Mouse (Mus musculus) left cerebral cortex, adult 18-20 months (tissue): Measurements from ENCODE around the gene Sp8. TPM values are rescaled to one million over a fixed set of nuclear protein-coding genes. Genes with fewer than 3 reads are reported as not detected.

Experiments
- DNase-seq, 2 experiments: peaks; one replicate each; pipeline ENCODE4 v3.0.0; 2021 to 2022; ENCODE audit warnings: low spot score in 2 of 2, mixed read lengths in 1 of 2
- total RNA-seq, 2 experiments: library from RNA; stranded (reverse); gene quantifications; 2 replicates each; pipeline ENCODE4 v1.2.3; 2021

Sp8 gene
- total RNA-seq, 2 experiments from 2014 or later: 1.7 to 1.9 TPM

DNA sequence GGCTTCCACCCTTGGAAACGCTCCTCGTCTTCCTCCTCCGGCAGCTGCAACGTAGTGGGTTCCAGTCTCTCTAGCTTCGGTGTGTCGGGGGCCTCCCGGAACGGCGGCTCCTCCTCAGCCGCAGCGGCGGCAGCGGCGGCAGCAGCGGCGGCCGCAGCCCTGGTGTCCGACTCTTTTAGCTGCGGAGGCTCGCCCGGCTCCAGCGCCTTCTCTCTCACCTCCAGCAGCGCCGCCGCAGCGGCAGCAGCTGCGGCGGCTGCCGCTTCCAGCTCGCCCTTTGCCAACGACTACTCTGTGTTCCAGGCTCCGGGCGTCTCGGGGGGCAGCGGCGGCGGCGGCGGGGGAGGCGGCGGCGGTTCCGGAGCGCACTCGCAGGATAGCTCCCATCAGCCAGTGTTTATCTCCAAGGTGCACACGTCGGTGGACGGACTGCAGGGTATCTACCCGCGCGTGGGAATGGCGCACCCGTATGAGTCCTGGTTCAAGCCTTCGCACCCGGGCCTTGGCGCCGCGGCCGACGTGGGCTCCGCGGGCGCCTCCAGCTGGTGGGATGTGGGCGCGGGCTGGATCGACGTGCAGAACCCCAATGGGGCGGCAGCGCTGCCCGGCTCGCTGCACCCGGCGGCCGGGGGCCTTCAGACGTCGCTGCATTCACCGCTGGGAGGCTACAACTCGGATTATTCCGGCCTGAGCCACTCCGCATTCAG is 2.5 kb downstream of the Sp8 start:
- DNase-seq: no peak

DNA sequence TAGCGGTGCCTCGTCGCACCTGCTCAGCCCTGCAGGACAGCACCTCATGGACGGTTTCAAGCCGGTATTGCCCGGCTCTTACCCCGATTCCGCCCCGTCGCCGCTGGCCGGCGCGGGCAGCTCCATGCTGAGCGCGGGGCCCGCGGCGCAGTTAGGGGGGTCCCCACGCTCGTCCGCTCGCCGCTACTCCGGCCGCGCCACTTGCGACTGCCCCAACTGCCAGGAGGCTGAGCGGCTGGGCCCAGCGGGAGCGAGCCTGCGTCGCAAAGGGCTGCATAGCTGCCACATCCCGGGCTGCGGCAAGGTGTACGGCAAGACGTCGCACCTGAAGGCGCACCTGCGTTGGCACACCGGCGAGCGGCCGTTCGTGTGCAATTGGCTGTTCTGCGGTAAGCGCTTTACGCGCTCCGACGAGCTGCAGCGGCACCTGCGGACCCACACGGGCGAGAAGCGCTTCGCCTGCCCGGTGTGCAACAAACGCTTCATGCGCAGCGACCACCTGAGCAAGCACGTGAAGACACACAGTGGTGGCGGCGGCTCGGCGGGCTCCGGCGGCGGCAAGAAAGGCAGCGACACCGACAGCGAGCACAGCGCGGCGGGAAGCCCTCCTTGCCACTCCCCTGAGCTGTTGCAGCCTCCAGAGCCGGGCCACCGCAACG is 3.2 kb downstream of the Sp8 start:
- DNase-seq: no peak

DNA sequence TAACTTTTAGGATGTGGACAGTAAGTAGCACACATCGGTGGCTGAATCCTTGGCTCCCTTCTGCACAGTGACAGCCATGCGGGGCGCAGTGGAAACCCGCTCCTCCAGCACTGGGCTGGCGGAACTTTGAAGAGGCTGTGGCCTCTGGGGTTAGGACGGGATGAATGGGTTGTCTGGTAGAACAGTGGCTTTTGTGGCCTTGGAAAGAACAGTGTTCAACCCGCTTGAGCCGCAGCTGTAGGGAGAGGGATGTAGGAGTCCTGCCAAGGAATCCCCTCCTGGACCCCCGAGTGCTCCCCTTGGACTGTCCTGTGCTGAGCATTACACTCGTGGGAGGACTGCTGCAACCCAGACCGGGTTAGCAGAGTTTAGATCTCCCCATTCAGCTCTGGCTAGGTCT is 3.9 kb downstream of the Sp8 start:
- no peak for DNase-seq

DNA sequence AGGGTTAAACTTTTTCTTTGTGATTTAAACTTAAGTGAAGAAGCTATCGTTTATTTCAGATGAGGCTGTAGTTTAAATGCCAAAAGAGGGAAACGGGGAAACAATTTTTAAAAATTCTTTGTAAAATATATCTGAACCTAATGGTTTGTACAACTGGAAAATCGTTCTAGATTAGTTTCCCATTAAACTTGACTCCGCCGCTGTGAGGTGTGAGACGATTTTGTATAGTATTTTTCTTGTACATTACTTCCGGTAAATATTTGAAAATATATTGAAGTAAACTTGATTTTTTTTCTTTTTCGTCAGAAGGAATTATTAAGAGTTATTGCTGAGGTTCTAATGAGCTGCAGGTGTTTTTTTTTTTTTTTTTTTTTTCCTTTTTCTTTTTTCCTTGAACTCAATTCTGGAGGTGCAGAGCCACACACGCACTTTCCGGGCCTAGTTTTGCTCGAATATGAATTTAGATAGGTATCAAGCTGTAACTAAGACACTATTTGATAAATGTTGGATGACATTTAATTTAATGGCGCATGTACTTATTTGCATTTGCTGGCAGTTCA is 4.8 kb downstream of the Sp8 start:
- DNase-seq: no peak

DNA sequence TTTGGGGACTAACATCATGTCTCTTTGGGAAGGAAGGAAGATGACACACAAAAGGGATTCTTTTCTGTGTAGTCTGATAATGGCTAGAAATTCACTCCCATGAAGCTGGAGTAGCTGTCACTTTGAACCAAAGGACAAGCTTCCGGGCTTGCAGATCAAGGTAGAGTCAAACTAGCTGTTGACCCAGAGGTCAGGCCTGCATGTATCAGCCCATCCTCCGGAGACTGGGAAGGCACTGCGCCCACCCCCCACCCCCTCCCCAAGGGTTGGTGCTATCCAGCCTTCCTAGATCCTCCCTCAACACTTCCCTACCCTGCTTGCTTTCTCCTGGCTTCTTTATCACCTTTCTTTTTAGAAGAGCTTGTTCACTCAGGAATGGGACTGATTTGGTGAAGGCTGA is 7.2 kb downstream of the Sp8 start:
- DNase-seq: no peak

DNA sequence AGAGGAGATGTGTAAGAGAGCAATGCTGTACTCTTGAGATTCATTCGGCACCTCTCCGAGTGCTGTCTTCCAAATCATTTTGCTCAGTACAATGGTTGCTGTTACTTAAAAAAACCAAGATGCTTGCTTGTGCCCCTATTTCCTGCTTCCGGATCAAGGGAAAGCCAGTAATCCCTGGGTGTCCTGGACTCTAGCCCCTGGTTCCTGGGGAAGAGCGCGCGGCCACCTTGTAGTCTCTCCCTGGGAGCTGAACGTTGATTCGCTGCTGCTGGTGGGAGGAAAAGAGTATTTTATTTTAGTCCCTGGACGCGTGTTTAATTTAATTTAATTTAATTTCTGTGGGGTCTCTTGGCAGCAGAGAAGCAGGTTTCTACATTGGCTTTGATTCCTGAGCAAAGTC is 8.3 kb downstream of the Sp8 start:
- DNase-seq: no peak

DNA sequence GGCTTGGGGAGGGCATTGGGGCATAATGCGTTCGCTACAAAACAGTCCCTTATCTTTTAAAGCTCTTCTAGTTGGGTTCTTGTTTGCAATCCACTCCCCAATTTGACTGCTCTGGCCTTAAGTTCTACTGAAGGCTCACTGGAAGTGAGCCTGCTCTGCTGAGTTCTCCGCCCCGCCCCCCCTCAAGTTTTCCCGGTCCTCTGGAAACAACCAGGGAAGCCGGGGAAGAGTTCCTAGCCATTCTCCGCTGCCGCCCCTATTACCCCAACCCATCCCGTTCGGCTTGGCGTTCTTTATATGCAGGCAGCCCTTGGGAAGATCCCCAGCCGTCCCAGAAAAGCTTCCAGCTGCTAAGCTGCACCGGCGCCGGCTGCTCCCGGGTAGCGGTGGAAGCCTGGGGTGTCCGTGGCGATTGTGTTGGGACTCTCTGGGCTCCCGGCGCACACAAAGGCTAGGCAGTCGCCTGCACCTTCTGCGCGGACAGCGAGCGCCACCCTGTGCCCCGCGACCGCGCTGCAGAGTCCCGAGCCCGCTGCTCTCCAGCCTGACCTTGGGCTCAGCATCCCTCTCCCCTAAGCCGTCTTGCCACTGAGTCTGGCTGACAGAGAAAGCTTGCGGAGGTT is 8.8 kb downstream of the Sp8 start:
- DNase-seq: peak; percentile 64 to 69

DNA sequence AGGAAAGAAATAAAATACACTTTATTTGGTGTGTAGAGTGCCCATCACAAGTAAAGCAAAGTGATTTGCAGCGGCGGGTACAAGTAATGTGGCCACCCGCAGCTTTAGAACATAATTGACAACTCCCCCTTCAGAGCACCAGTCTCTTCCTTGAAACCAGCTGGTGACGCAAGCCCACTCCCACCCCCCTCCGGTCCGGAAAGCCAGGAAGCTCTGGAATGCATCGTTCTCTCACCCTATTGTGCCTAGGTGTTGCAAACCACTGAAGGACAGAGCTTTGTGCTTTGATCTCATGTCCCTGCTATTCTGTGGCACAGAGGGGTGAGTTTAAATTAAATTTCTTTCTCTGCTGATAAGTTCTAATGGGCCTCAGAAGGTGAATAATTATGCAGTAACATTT is 10.0 kb downstream of the Sp8 start:
- no peak for DNase-seq

DNA sequence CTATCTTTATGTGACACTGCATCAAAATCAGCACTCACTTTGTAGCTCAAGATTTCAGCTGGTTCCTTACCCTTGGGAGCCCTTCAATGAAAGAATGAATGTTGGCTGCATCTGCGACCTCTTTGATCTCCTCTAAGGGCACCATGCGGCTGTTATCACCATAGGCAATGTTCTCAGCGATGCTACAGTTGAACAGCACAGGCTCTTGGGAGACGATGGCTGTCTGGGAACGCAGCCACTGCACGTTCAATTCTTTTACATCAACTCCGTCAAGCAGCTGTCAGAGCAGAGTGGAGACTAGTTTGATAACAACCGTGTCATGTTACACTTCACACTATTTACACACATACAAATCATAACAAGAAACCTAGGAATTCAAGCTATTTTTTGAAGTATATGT is 26.5 kb downstream of the Sp8 start:
- no peak for DNase-seq

DNA sequence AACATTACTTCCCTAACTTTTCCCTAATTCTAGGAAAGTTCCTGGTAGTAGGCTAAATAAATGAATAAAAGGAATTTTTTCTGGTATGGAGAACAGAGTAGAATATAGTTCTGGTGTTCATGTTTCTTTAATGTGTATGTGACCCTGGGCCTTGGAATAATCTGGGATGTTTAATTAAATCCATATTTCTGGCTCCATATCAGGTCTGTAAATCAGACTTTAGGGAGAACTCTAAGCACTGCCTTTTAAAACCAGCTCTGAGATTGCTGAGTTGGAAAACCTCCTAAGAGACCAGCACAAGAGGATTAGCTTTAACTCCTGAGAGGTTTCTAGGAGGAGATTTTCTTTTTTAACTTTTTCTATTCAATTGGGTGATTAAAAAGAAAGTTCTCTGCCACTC is 36.7 kb downstream of the Sp8 start:
- no peak for DNase-seq

DNA sequence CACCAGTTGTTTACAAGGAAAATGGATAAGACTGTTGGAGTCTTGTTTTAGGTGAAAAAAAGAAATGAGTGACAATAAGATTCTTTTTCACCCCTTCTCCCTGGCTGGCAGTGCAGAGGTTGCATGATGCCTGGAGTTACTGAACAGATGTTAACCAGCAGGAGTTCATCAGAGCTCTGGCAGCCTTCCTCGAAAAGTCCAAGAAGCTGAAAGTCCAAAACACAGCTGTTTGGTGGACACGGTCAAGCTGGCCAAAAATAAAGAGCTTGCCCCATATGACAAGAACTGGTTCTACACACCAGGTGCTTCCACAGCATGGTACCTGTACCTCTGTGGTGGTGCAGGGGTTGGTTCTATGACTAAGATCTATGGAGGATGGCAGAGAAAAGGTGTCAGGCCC is 41.8 kb downstream of the Sp8 start:
- no peak for DNase-seq

Other genes with a start within 250 kb of the Sp8 start
- not detected for gene Abcb5, start 120.1 kb downstream of the Sp8 start, total RNA-seq